21 mouse cellular contexts compared by ENCODE assay signal in genomic region chr16:19032582-19032981, GRCm38 (mm10).
DNase-seq lines count a peak whose midpoint lies in the region; ATAC-seq and TF ChIP-seq lines count a peak whose summit lies in the region.
"Had no signal": no experiment of that assay in that cellular context is flagged by ENCODE, and none has a peak within 500 bp of the region (broad histone marks: within the 10 kb centered on the region; RNA-seq: fewer than 3 reads in every experiment).

No protein-coding gene starts in this region.

- peaks cover 0 to 46% of the 10 kb centered on the region in 2 experiments for H3K36me3 ChIP-seq in CH12.LX (replicated peaks in 1 of 2; ENCODE audit: control insufficient read depth in 1 of 2, insufficient read depth in 1 of 2, low read length in 1 of 2)
- H3K36me3 ChIP-seq in intestine, embryonic 16.5 days (ENCODE audit: control insufficient read depth, insufficient read depth, low read length) = no peaks in the 10 kb centered on the region
- H3K36me3 ChIP-seq in intestine, postnatal 0 days (ENCODE audit: control insufficient read depth, insufficient read depth) = no peaks in the 10 kb centered on the region
- H3K36me3 ChIP-seq: G1E had no signal

- DNase-seq in CH12.LX (ENCODE audit: extremely low read depth) = no peak
- DNase-seq in fat pad, adult 2 months (ENCODE audit: extremely low read depth, low read depth, low spot score) = peak; percentile 61
- peak; percentile 49 for DNase-seq in gonadal fat pad, adult 2 months (ENCODE audit: low read depth)
- DNase-seq in left cerebral cortex, adult 9 months (ENCODE audit: low spot score in 2 of 2) = no peak
- DNase-seq: adrenal gland, adult 2 months; adrenal gland, adult 8-10 months; adrenal gland, postnatal 10 days; adrenal gland, postnatal 14 days; adrenal gland, postnatal 25 days; adrenal gland, postnatal 36 days; B cell, adult 2 months; cerebellum, adult 11 months; cerebellum, adult 11-12 months; cerebellum, adult 18-20 months; cerebellum, adult 2 months had no signal

- ATAC-seq in intestine, embryonic 16.5 days = no peak
- no peak for ATAC-seq in intestine, postnatal 0 days
- ATAC-seq: activated CD4-positive, CD25-positive, alpha-beta regulatory T cell, adult 4 months; CD4-positive, CD25-positive, alpha-beta regulatory T cell, adult 4 months; Patski had no signal

- no peaks in the 10 kb centered on the region for H3K9me3 ChIP-seq in CH12.LX (replicated peaks; ENCODE audit: low read length)
- H3K9me3 ChIP-seq in intestine, embryonic 16.5 days (ENCODE audit: control insufficient read depth, low read length) = no peaks in the 10 kb centered on the region
- H3K9me3 ChIP-seq in intestine, postnatal 0 days (ENCODE audit: control insufficient read depth) = no peaks in the 10 kb centered on the region
- H3K9me3 ChIP-seq: G1E had no signal

- no peaks in the 10 kb centered on the region for H3K27me3 ChIP-seq in CH12.LX (replicated peaks)
- no peaks in the 10 kb centered on the region for H3K27me3 ChIP-seq in intestine, embryonic 16.5 days (replicated peaks; ENCODE audit: control insufficient read depth, insufficient read depth, low read length)
- no peaks in the 10 kb centered on the region for H3K27me3 ChIP-seq in intestine, postnatal 0 days (replicated peaks; ENCODE audit: control insufficient read depth, insufficient read depth, low read length)

- H3K79me2 ChIP-seq in CH12.LX (replicated peaks; ENCODE audit: control insufficient read depth, extremely low read depth, insufficient read depth, poor library complexity, severe bottlenecking) = no peaks in the 10 kb centered on the region; the same call in 1 of the 2 replicates

- dilution Hi-C loops in CH12.LX (cut with MboI; ENCODE audit: extremely low pct_ligation_motif_present, extremely low pct_unique_long_range_greater_than_20kb, low sequenced_read_pairs) = no loop called here

- H3K4me2 ChIP-seq in CH12.LX (ENCODE audit: insufficient read depth, low read depth, poor library complexity, severe bottlenecking) = no peak overlapping the region
- no peak overlapping the region for H3K4me2 ChIP-seq in intestine, embryonic 16.5 days (ENCODE audit: low read depth, low read length)
- no peak overlapping the region for H3K4me2 ChIP-seq in intestine, postnatal 0 days (replicated peaks; ENCODE audit: low read depth)

- H3K4me3 ChIP-seq in CH12.LX (replicated peaks in 1 of 3; ENCODE audit: low read depth in 2 of 3, low read length in 2 of 3, poor library complexity in 1 of 3) = no peak overlapping the region
- H3K4me3 ChIP-seq in intestine, embryonic 16.5 days (ENCODE audit: low read length) = no peak overlapping the region
- no peak overlapping the region for H3K4me3 ChIP-seq in intestine, postnatal 0 days (ENCODE audit: low read depth, low read length)

- H3K4me1 ChIP-seq in CH12.LX (ENCODE audit: control insufficient read depth in 1 of 2, insufficient read depth in 2 of 2) = peaks cover 18 to 67% of the 10 kb centered on the region in 2 experiments
- no peaks in the 10 kb centered on the region for H3K4me1 ChIP-seq in intestine, embryonic 16.5 days (ENCODE audit: control insufficient read depth, insufficient read depth, low read length)
- H3K4me1 ChIP-seq in intestine, postnatal 0 days (replicated peaks; ENCODE audit: control insufficient read depth, insufficient read depth, low read length) = no peaks in the 10 kb centered on the region

- in situ Hi-C loops in CH12.LX (cut with MboI; ENCODE audit: low pct_ligation_motif_present, low pct_unique_long_range_greater_than_20kb, low sequenced_read_pairs) = no loop called here

- H3K9ac ChIP-seq in CH12.LX (ENCODE audit: insufficient read depth, low read depth) = no peak overlapping the region
- no peak overlapping the region for H3K9ac ChIP-seq in intestine, embryonic 16.5 days (ENCODE audit: low read depth, low read length)
- no peak overlapping the region for H3K9ac ChIP-seq in intestine, postnatal 0 days (ENCODE audit: low read depth, low read length)

- TF ChIP-seq EP300 in CH12.LX (IDR thresholded peaks at IDR 0.05; ENCODE audit: low read length) = no peak; the same call in 1 of the 2 replicates

- TF ChIP-seq CTCF in CH12.LX (conservative IDR thresholded peaks at IDR 0.05 in 1 of 2, IDR thresholded peaks at IDR 0.05 in 1 of 2; ENCODE audit: low read depth in 2 of 2, low read length in 2 of 2) = no peak
- TF ChIP-seq CTCF in intestine, postnatal 0 days (IDR thresholded peaks at IDR 0.05; ENCODE audit: low read depth) = no peak

- peak overlapping the region; percentile 70 for H3K27ac ChIP-seq in CH12.LX (ENCODE audit: insufficient read depth, low read depth)
- H3K27ac ChIP-seq in intestine, embryonic 16.5 days (ENCODE audit: low read length) = no peak overlapping the region
- H3K27ac ChIP-seq in intestine, postnatal 0 days (ENCODE audit: low read depth, low read length) = no peak overlapping the region

- TF ChIP-seq RAD21 in CH12.LX (IDR thresholded peaks at IDR 0.05; ENCODE audit: low read depth, low read length) = no peak

- TF ChIP-seq POLR2A in CH12.LX (IDR thresholded peaks at IDR 0.05; ENCODE audit: low read depth, low read length) = 0 out of 2 replicates have a peak, but pooled peaks have one; percentile 19

TF ChIP-seq in CH12.LX, 34 proteins besides CTCF, POLR2A, EP300 and RAD21:
- TF ChIP-seq CHD2 (IDR thresholded peaks at IDR 0.05; ENCODE audit: low read length) = no peak
- peak; percentile 80 for TF ChIP-seq IRF4 (IDR thresholded peaks at IDR 0.05; ENCODE audit: low read depth, low read length)
- 0 out of 2 replicates have a peak, but pooled peaks have one; percentile 31 for TF ChIP-seq TCF12 (IDR thresholded peaks at IDR 0.05; ENCODE audit: low read depth, low read length)
- peak; percentile 97 for TF ChIP-seq CHD1 (IDR thresholded peaks at IDR 0.05; ENCODE audit: low read depth, low read length)
- peak; percentile 37; the same call in 1 of the 2 replicates for TF ChIP-seq MEF2A (IDR thresholded peaks at IDR 0.05; ENCODE audit: borderline replicate concordance, low read depth, low read length)
- no peak for TF ChIP-seq ETS1 (conservative IDR thresholded peaks at IDR 0.05; ENCODE audit: low read depth, low read length)
- TF ChIP-seq KAT2A (IDR thresholded peaks at IDR 0.05; ENCODE audit: insufficient replicate concordance, low read length) = no peak
- peak; percentile 60; the same call in 1 of the 2 replicates for TF ChIP-seq JUND (conservative IDR thresholded peaks at IDR 0.05; ENCODE audit: low read depth, low read length)
- TF ChIP-seq ZKSCAN1 (IDR thresholded peaks at IDR 0.05; ENCODE audit: borderline replicate concordance, low read depth, low read length) = no peak
- TF ChIP-seq HCFC1 (IDR thresholded peaks at IDR 0.05; ENCODE audit: low read depth, low read length) = no peak
- no peak for TF ChIP-seq ZNF384 (IDR thresholded peaks at IDR 0.05; ENCODE audit: low read depth, low read length)

Comparison
In these comparisons a context has a peak if more than half of its experiments do, and no peak if none do; other contexts are left out.
1. DNase-seq: peak in fat pad, adult 2 months (single experiment) and gonadal fat pad, adult 2 months (single experiment); none in CH12.LX (single experiment) and left cerebral cortex, adult 9 months (0 of 2).